Mouse (Mus musculus) spleen, adult 2 months (tissue): Measurements from ENCODE around the gene Cntnap5a.

Experiments
- CTCF ChIP-seq: fragments of 200-500 bp; IDR thresholded peaks from 2 replicates; pipeline ENCODE4 v1.5.1; 2011; ENCODE audit warnings: mild to moderate bottlenecking, inconsistent platforms; ENCODE audit not compliant: insufficient read depth, insufficient read length, insufficient replicate concordance; ENCODE audit errors: extremely low read depth
- POLR2A ChIP-seq: fragments of 200-500 bp; IDR thresholded peaks from 2 replicates; pipeline ENCODE4 v1.6.1; 2011; ENCODE audit warnings: low read depth, low read length, inconsistent platforms

- no peak for TF ChIP-seq CTCF
- no peak for TF ChIP-seq POLR2A
Observed at GRCm38 (mm10) chr1:116281144-116281543, 596.6 kb downstream of the Cntnap5a start.
